Mouse (Mus musculus): Measurements from ENCODE around the gene Six5.

DNA sequence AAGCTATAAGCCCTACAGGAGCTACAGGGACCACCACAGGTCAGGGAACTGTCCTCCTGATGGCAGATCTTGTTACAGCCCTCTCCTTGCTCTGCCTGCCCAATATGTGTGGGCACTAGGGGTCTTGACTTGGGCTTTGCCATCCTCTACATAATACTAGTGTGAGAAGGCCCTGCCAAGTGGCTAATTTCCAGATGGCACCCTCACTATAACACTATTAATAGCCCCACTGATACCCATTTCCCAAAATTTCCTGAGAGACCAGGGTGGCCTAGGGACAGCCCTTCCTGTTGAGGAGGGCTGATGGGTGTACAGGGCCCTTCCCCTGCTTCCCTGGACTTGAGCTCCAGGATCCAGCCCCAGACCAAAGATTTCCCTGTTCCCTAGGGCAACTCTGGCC, 3.5 kb downstream of the Six5 start:
- TF ChIP-seq CTCF (IDR thresholded peaks at IDR 0.05; ENCODE audit: borderline replicate concordance, control insufficient read depth, extremely low read depth, insufficient read depth, low read length, poor library complexity) = no peak
- no peak for TF ChIP-seq POLR2A (IDR thresholded peaks at IDR 0.05; ENCODE audit: control insufficient read depth, extremely low read depth, insufficient read depth, low read length, poor library complexity)

Measured in thymus, adult 2 months (tissue).